Mouse (Mus musculus) E14TG2a.4 (cell line): ENCODE measurements at regions not wholly inside any gene's neighbourhood (a gene's known extent, or its start where the extent isn't known, plus 50 kb on each side); places are given as distances from the start of the nearest gene placed in this dataset.

Experiments used
- H3K27me3 ChIP-seq: 2 replicates; pipeline ENCODE4 v1.6.1; 2014; ENCODE audit warnings: low read length, control low read depth; ENCODE audit not compliant: insufficient read depth
- H3K36me3 ChIP-seq: 2 replicates; pipeline ENCODE4 v1.6.1; 2014; ENCODE audit warnings: low read length, control low read depth; ENCODE audit not compliant: insufficient read depth
- H3K4me1 ChIP-seq: replicated peaks from 2 replicates; pipeline ENCODE4 v1.6.1; 2014; ENCODE audit warnings: low read depth, low read length, control low read depth
- H3K4me3 ChIP-seq: replicated peaks from 2 replicates; pipeline ENCODE4 v1.5.1; 2014; ENCODE audit warnings: mild to moderate bottlenecking, low read length
- H3K9me3 ChIP-seq: 2 replicates; pipeline ENCODE4 v1.6.1; 2014; ENCODE audit warnings: low read length, control low read depth
- CTCF ChIP-seq: conservative IDR thresholded peaks from 2 replicates; pipeline ENCODE4 v1.5.1; 2014; ENCODE audit warnings: low read length
- NANOG ChIP-seq: IDR thresholded peaks from 2 replicates; pipeline ENCODE4 v1.6.1; 2014; ENCODE audit warnings: borderline replicate concordance, low read length, mixed read lengths
- POU5F1 ChIP-seq: IDR thresholded peaks from 2 replicates; pipeline ENCODE4 v1.6.1; 2014; ENCODE audit warnings: low read length, borderline replicate concordance

DNA sequence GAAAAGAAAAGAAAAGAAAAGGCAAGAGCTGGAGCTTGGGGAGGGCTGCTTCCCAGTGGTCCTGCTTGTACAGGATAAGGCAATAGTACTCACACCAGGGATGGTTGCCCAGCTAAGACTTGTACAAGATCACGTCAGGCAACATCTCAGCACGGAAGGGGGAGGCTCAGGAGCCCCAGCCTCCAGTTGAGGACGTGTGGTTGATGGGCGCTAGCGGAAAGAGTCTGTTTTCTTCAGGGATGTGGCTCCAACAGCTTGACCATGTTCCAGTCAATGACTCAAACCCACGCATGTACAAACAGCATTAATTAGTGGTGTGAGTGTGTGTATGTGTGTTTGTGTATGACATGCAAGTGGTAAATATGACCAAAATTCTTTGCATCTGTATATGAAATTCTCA is 153.1 kb upstream of the Rpl34 start:
- peaks cover 7% of the 10 kb centered on the region for H3K27me3 ChIP-seq
- TF ChIP-seq POU5F1 (no peak), NANOG (no peak), CTCF (no peak)
- no peaks in the 10 kb centered on the region for H3K36me3 ChIP-seq

GRCm38 (mm10) chr3:130880482-130880881 is 150.3 kb upstream of the Rpl34 start:
- Histone ChIP-seq H3K4me3 (no peak overlapping the region), H3K9me3 (no peaks in the 10 kb centered on the region), H3K36me3 (no peaks in the 10 kb centered on the region), H3K4me1 (0 out of 2 replicates have a peak, but pooled peaks cover 3% of the 10 kb centered on the region), H3K27me3 (peaks cover 7% of the 10 kb centered on the region)
- no peak for TF ChIP-seq NANOG
- no peak for TF ChIP-seq POU5F1
- TF ChIP-seq CTCF: no peak; the same call in 1 of the 2 replicates

More for the DNA sequence above, 153.1 kb upstream of the Rpl34 start:
- Histone ChIP-seq H3K4me3 (no peak overlapping the region), H3K4me1 (0 out of 2 replicates have a peak, but pooled peaks cover 3% of the 10 kb centered on the region), H3K9me3 (no peaks in the 10 kb centered on the region)

DNA sequence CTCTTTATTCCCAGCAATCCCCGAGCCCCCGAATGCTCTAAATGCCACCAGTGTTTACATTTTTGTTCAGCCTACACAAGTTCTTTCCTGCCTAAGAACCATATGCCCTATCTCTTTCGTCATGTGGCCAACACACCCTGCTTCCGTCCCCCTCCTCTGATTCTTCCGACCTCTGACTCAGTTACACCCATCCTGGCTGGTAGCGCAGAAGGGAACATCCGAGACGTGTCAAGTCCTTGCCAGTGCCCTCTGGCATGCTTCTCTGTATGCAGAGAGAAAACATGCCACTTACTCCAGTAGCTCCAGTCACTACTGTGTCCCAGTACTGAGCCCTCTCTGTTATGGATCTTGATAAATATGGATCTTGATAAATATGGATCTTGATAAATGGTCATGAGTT is 149.3 kb upstream of the Rpl34 start:
- H3K27me3 ChIP-seq: peaks cover 4% of the 10 kb centered on the region
- no peak overlapping the region for H3K4me3 ChIP-seq
- H3K9me3 ChIP-seq: no peaks in the 10 kb centered on the region
- 0 out of 2 replicates have a peak, but pooled peaks cover 3% of the 10 kb centered on the region for H3K4me1 ChIP-seq
- H3K36me3 ChIP-seq: no peaks in the 10 kb centered on the region
- TF ChIP-seq POU5F1: no peak
- TF ChIP-seq CTCF: no peak
- TF ChIP-seq NANOG: no peak

DNA sequence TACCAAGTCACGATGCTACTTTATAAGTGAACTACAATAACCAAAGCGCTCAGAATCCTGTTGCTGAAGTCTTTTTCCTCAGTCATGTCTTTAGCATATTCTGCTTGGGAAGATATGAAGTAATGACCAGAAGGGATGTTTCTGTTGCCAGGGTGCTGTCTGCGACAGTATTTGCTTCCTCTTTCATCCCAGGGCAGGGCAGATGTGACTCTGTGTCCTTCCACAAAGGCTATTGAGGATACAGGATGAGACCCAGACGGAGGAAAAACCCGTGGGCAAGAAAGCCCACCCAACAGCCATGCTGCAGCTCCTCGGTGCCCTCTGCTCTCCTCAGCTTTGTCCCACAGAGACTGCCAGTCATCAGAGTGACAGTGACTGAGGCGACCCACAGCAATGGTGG is 148.6 kb upstream of the Rpl34 start:
- Histone ChIP-seq H3K4me3 (no peak overlapping the region), H3K27me3 (peaks cover 2% of the 10 kb centered on the region), H3K36me3 (no peaks in the 10 kb centered on the region), H3K9me3 (no peaks in the 10 kb centered on the region), H3K4me1 (0 out of 2 replicates have a peak, but pooled peaks cover 3% of the 10 kb centered on the region)
- TF ChIP-seq NANOG: no peak
- TF ChIP-seq CTCF: no peak
- TF ChIP-seq POU5F1: no peak

GRCm38 (mm10) chr3:130877981-130878380 is 147.8 kb upstream of the Rpl34 start:
- no peaks in the 10 kb centered on the region; the same call in 1 of the 2 replicates for H3K27me3 ChIP-seq
- H3K36me3 ChIP-seq: no peaks in the 10 kb centered on the region
- TF ChIP-seq CTCF: no peak
- TF ChIP-seq POU5F1: no peak
- no peak for TF ChIP-seq NANOG
- no peak overlapping the region for H3K4me3 ChIP-seq
- H3K4me1 ChIP-seq: 0 out of 2 replicates have a peak, but pooled peaks cover 3% of the 10 kb centered on the region
- no peaks in the 10 kb centered on the region for H3K9me3 ChIP-seq

DNA sequence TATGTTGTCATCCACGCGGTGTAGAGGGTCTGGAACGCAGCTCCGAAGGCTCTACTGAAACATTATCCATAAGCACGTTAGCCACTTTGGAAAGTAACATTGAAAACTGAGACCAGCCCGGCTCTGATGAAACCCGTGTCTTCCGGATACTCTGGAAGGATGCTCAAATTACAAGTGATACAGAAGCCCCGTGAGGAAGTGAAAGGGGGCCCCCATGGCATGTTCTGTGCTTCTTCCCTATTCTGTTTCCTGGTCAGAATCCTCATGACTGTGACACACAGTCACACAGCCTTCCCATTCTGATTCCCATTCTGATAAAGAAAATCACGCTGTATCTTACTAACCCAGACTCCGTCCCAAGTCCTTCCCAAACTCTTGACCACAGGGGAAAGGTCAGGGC is 143.5 kb upstream of the Rpl34 start:
- Histone ChIP-seq H3K9me3 (no peaks in the 10 kb centered on the region), H3K4me1 (no peaks in the 10 kb centered on the region), H3K4me3 (no peak overlapping the region), H3K27me3 (no peaks in the 10 kb centered on the region; the same call in 1 of the 2 replicates), H3K36me3 (no peaks in the 10 kb centered on the region)
- TF ChIP-seq CTCF (no peak), POU5F1 (no peak), NANOG (no peak)

DNA sequence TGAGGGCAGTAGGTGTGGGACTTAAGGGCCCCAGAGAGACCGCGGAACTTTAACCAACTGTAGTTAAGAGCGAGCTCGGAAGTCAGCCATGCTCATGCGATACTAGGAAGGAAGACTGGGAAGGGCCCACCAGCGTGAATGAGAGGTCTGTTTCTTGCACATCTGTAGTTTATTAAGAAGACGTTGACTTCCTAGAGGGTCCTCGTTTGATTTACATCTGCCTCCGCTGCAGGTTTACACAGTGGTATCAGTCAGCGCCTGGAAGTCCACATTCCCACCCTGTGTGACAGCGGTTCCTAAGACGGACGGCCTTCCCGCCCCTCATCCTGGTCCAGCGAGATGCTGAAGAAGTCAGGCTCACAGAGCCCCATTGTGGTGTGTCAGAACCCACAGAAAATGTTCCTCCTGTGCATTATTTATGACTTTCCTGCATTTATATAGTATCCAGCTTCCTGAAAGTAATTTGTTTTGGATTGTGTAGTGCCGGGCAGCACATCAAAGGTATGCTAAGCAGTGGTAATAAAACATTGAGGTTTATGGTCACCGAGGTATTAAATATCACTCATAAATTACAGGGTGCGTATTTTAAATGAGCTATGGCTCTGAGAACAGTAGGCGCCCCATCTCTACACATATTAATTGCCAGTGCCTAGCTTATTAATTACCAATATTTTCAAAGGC is 136.9 kb upstream of the Rpl34 start:
- Histone ChIP-seq H3K36me3 (no peaks in the 10 kb centered on the region), H3K27me3 (0 out of 2 replicates have a peak, but pooled peaks cover 14% of the 10 kb centered on the region), H3K4me3 (no peak overlapping the region), H3K4me1 (peaks cover 5% of the 10 kb centered on the region), H3K9me3 (no peaks in the 10 kb centered on the region)
- TF ChIP-seq POU5F1: no peak
- TF ChIP-seq NANOG: no peak
- no peak for TF ChIP-seq CTCF

- H3K4me3 ChIP-seq: no peak overlapping the region
- no peaks in the 10 kb centered on the region for H3K9me3 ChIP-seq
- no peak for TF ChIP-seq POU5F1
- no peak for TF ChIP-seq NANOG
- TF ChIP-seq CTCF: no peak
These were observed 134.6 kb upstream of the Rpl34 start for GRCm38 (mm10) chr3:130864783-130865182.

More at GRCm38 (mm10) chr3:130864783-130865182, 134.6 kb upstream of the Rpl34 start:
- no peaks in the 10 kb centered on the region for H3K36me3 ChIP-seq
- peaks cover 5% of the 10 kb centered on the region for H3K4me1 ChIP-seq
- 0 out of 2 replicates have a peak, but pooled peaks cover 14% of the 10 kb centered on the region for H3K27me3 ChIP-seq
